Mouse (Mus musculus) neural tube, embryonic 13.5 days (tissue): ENCODE data around the gene Pappa. TPM values are rescaled to one million over a fixed set of nuclear protein-coding genes. Genes with fewer than 3 reads are reported as not detected.

Experiments used
- ATAC-seq: fragments of 200-750 bp; cut with Nextera tagmentation; 2 replicates; pipeline ENCODE4 v1.8.0; 2017; ENCODE audit warnings: low read depth, mild to moderate bottlenecking, moderate TSS enrichment, moderate library complexity
- H3K27ac ChIP-seq: fragments of 300-500 bp; sonication (generic); replicated peaks from 2 replicates; pipeline ENCODE4 v1.5.1; 2015; ENCODE audit warnings: moderate library complexity, mild to moderate bottlenecking, inconsistent platforms
- H3K27me3 ChIP-seq: fragments of 300-500 bp; sonication (generic); 2 replicates; pipeline ENCODE4 v1.6.1; 2015; ENCODE audit warnings: mild to moderate bottlenecking, inconsistent platforms
- H3K36me3 ChIP-seq: fragments of 300-500 bp; sonication (generic); 2 replicates; pipeline ENCODE4 v1.6.1; 2015; ENCODE audit warnings: mild to moderate bottlenecking, inconsistent platforms
- H3K4me1 ChIP-seq: fragments of 300-500 bp; sonication (generic); replicated peaks from 2 replicates; pipeline ENCODE4 v1.6.1; 2015; ENCODE audit warnings: inconsistent platforms
- H3K4me2 ChIP-seq: fragments of 300-500 bp; sonication (generic); 2 replicates; pipeline ENCODE4 v1.6.1; 2015; ENCODE audit warnings: inconsistent platforms, mild to moderate bottlenecking, moderate library complexity
- H3K4me3 ChIP-seq: fragments of 300-500 bp; sonication (generic); 2 replicates; pipeline ENCODE4 v1.5.1; 2015; ENCODE audit warnings: mild to moderate bottlenecking, inconsistent platforms
- H3K9ac ChIP-seq: fragments of 300-500 bp; sonication (generic); 2 replicates; pipeline ENCODE4 v1.6.1; 2015; ENCODE audit warnings: moderate library complexity, mild to moderate bottlenecking, inconsistent platforms
- H3K9me3 ChIP-seq: fragments of 300-500 bp; sonication (generic); 2 replicates; pipeline ENCODE4 v1.6.1; 2016; ENCODE audit warnings: inconsistent platforms
- WGBS: fragments of 180-500 bp; shearing (Covaris S2); methylation state at CpG from one replicate; pipeline ENCODE4 v1.1.7; 2015; 5-methylcytosine and 5-hydroxymethylcytosine counted together
- polyA plus RNA-seq: library from polyadenylated mRNA; unstranded; fragments of >200 nt; fragmentation: Nextera tagmentation; extraction: Ambion mirVana; gene quantifications from 2 replicates; pipeline ENCODE4 v1.2.1, GENCODE M21; 2015

Gene Pappa
- polyA plus RNA-seq, 1 experiment from 2014 or later = 0.66 TPM

GRCm38 (mm10) chr4:65132657-65133056 is 8.7 kb downstream of the Pappa start:
- H3K9me3 ChIP-seq = no peaks in the 10 kb centered on the region
- WGBS = 73% methylated on average over 3 of the region's 3 CpGs
- 0 out of 2 replicates have a peak, but pooled peaks cover 4% of the 10 kb centered on the region for H3K4me1 ChIP-seq
- no peak overlapping the region for H3K9ac ChIP-seq
- H3K27me3 ChIP-seq = peaks cover 28% of the 10 kb centered on the region
- ATAC-seq = no peak
- H3K27ac ChIP-seq = no peak overlapping the region
- H3K4me2 ChIP-seq = no peak overlapping the region
- no peak overlapping the region for H3K4me3 ChIP-seq
- no peaks in the 10 kb centered on the region for H3K36me3 ChIP-seq

GRCm38 (mm10) chr4:65134358-65134757 is 10.4 kb downstream of the Pappa start:
- Histone ChIP-seq H3K36me3 (no peaks in the 10 kb centered on the region), H3K4me1 (0 out of 2 replicates have a peak, but pooled peaks cover 4% of the 10 kb centered on the region), H3K4me2 (no peak overlapping the region), H3K9ac (no peak overlapping the region), H3K27me3 (peaks cover 11% of the 10 kb centered on the region; the same call in 1 of the 2 replicates), H3K27ac (no peak overlapping the region), H3K4me3 (no peak overlapping the region), H3K9me3 (no peaks in the 10 kb centered on the region)
- no peak for ATAC-seq
- WGBS = 89% methylated on average over 5 of the region's 5 CpGs

- no peak for ATAC-seq
- no peaks in the 10 kb centered on the region for H3K9me3 ChIP-seq
- 63% methylated on average over 5 of the region's 5 CpGs for WGBS
- H3K27ac ChIP-seq = no peak overlapping the region
- 0 out of 2 replicates have a peak, but pooled peaks cover 4% of the 10 kb centered on the region for H3K4me1 ChIP-seq
- no peak overlapping the region for H3K4me3 ChIP-seq
- no peak overlapping the region for H3K9ac ChIP-seq
- no peaks in the 10 kb centered on the region for H3K36me3 ChIP-seq
- peaks cover 4% of the 10 kb centered on the region; the same call in 1 of the 2 replicates for H3K27me3 ChIP-seq
- no peak overlapping the region for H3K4me2 ChIP-seq
Measured at GRCm38 (mm10) chr4:65135109-65135508, 11.1 kb downstream of the Pappa start.

- 82% methylated on average over 3 of the region's 3 CpGs for WGBS
- Histone ChIP-seq H3K36me3 (no peaks in the 10 kb centered on the region), H3K27ac (no peak overlapping the region), H3K4me3 (no peak overlapping the region), H3K9ac (no peak overlapping the region), H3K4me2 (no peak overlapping the region), H3K9me3 (no peaks in the 10 kb centered on the region), H3K27me3 (no peaks in the 10 kb centered on the region), H3K4me1 (0 out of 2 replicates have a peak, but pooled peaks cover 4% of the 10 kb centered on the region)
- ATAC-seq = no peak
Measured at GRCm38 (mm10) chr4:65136541-65136940, 12.6 kb downstream of the Pappa start.

- Histone ChIP-seq H3K4me3 (no peak overlapping the region), H3K27me3 (no peaks in the 10 kb centered on the region), H3K27ac (no peak overlapping the region), H3K4me2 (no peak overlapping the region), H3K9ac (no peak overlapping the region), H3K36me3 (no peaks in the 10 kb centered on the region), H3K4me1 (no peaks in the 10 kb centered on the region), H3K9me3 (no peaks in the 10 kb centered on the region)
- WGBS = 89% methylated on average over 1 of the region's 1 CpGs
- no peak for ATAC-seq
Measured at GRCm38 (mm10) chr4:65146936-65147335, 23.0 kb downstream of the Pappa start.

GRCm38 (mm10) chr4:65153601-65154000 is 29.6 kb downstream of the Pappa start:
- no peaks in the 10 kb centered on the region for H3K27me3 ChIP-seq
- no peaks in the 10 kb centered on the region for H3K9me3 ChIP-seq
- no peak for ATAC-seq
- H3K4me3 ChIP-seq = no peak overlapping the region
- no peaks in the 10 kb centered on the region for H3K36me3 ChIP-seq
- no peak overlapping the region for H3K9ac ChIP-seq
- no peak overlapping the region for H3K4me2 ChIP-seq
- H3K4me1 ChIP-seq = no peaks in the 10 kb centered on the region
- WGBS = 74% methylated on average over 2 of the region's 2 CpGs
- no peak overlapping the region for H3K27ac ChIP-seq

GRCm38 (mm10) chr4:65156231-65156630 is 32.3 kb downstream of the Pappa start:
- Histone ChIP-seq H3K4me2 (no peak overlapping the region), H3K36me3 (no peaks in the 10 kb centered on the region), H3K27ac (no peak overlapping the region), H3K4me3 (no peak overlapping the region), H3K4me1 (no peaks in the 10 kb centered on the region), H3K9ac (no peak overlapping the region), H3K9me3 (no peaks in the 10 kb centered on the region), H3K27me3 (no peaks in the 10 kb centered on the region)
- no peak for ATAC-seq
- WGBS = 90% methylated on average over 10 of the region's 10 CpGs

GRCm38 (mm10) chr4:65158651-65159050 is 34.7 kb downstream of the Pappa start:
- no peaks in the 10 kb centered on the region for H3K27me3 ChIP-seq
- no peak overlapping the region for H3K4me3 ChIP-seq
- H3K9me3 ChIP-seq = no peaks in the 10 kb centered on the region
- no peak overlapping the region for H3K4me2 ChIP-seq
- H3K4me1 ChIP-seq = no peaks in the 10 kb centered on the region
- no peak overlapping the region for H3K27ac ChIP-seq
- H3K36me3 ChIP-seq = no peaks in the 10 kb centered on the region
- ATAC-seq = no peak
- 93% methylated on average over 3 of the region's 3 CpGs for WGBS
- no peak overlapping the region for H3K9ac ChIP-seq

- H3K4me2 ChIP-seq = no peak overlapping the region
- no peak for ATAC-seq
- H3K4me1 ChIP-seq = no peaks in the 10 kb centered on the region
- no peaks in the 10 kb centered on the region for H3K9me3 ChIP-seq
- H3K36me3 ChIP-seq = no peaks in the 10 kb centered on the region
- no peak overlapping the region for H3K27ac ChIP-seq
- H3K9ac ChIP-seq = no peak overlapping the region
- 65% methylated on average over 5 of the region's 5 CpGs for WGBS
- no peaks in the 10 kb centered on the region for H3K27me3 ChIP-seq
- H3K4me3 ChIP-seq = no peak overlapping the region
Measured at GRCm38 (mm10) chr4:65159481-65159880, 35.5 kb downstream of the Pappa start.

- Histone ChIP-seq H3K36me3 (no peaks in the 10 kb centered on the region), H3K4me2 (no peak overlapping the region), H3K9me3 (no peaks in the 10 kb centered on the region), H3K9ac (no peak overlapping the region), H3K27ac (no peak overlapping the region), H3K27me3 (no peaks in the 10 kb centered on the region), H3K4me1 (no peaks in the 10 kb centered on the region), H3K4me3 (no peak overlapping the region)
- 85% methylated on average over 3 of the region's 3 CpGs for WGBS
- no peak for ATAC-seq
Measured at GRCm38 (mm10) chr4:65163698-65164097, 39.7 kb downstream of the Pappa start.

GRCm38 (mm10) chr4:65166288-65166835 is 42.4 kb downstream of the Pappa start:
- no peaks in the 10 kb centered on the region for H3K4me1 ChIP-seq
- H3K36me3 ChIP-seq = no peaks in the 10 kb centered on the region
- H3K27me3 ChIP-seq = no peaks in the 10 kb centered on the region
- H3K9me3 ChIP-seq = no peaks in the 10 kb centered on the region
- 82% methylated on average over 3 of the region's 3 CpGs for WGBS
- no peak overlapping the region for H3K4me2 ChIP-seq
- H3K4me3 ChIP-seq = no peak overlapping the region
- H3K27ac ChIP-seq = no peak overlapping the region
- no peak overlapping the region for H3K9ac ChIP-seq
- ATAC-seq = no peak

- no peaks in the 10 kb centered on the region for H3K27me3 ChIP-seq
- WGBS = 85% methylated on average over 3 of the region's 3 CpGs
- H3K27ac ChIP-seq = no peak overlapping the region
- H3K36me3 ChIP-seq = no peaks in the 10 kb centered on the region
- H3K9ac ChIP-seq = no peak overlapping the region
- H3K4me2 ChIP-seq = no peak overlapping the region
- H3K9me3 ChIP-seq = no peaks in the 10 kb centered on the region
- no peak overlapping the region for H3K4me3 ChIP-seq
- H3K4me1 ChIP-seq = no peaks in the 10 kb centered on the region
- ATAC-seq = no peak
Measured at GRCm38 (mm10) chr4:65174505-65174904, 50.5 kb downstream of the Pappa start.

- ATAC-seq = no peak
- Histone ChIP-seq H3K27me3 (no peaks in the 10 kb centered on the region), H3K4me1 (no peaks in the 10 kb centered on the region), H3K36me3 (no peaks in the 10 kb centered on the region), H3K9ac (no peak overlapping the region), H3K27ac (no peak overlapping the region), H3K9me3 (no peaks in the 10 kb centered on the region), H3K4me2 (no peak overlapping the region), H3K4me3 (no peak overlapping the region)
- 56% methylated on average over 1 of the region's 1 CpGs for WGBS
Measured at GRCm38 (mm10) chr4:65178146-65178545, 54.2 kb downstream of the Pappa start.
